ENCODE assay signal across 10 mouse cellular contexts in the genomic region with DNA sequence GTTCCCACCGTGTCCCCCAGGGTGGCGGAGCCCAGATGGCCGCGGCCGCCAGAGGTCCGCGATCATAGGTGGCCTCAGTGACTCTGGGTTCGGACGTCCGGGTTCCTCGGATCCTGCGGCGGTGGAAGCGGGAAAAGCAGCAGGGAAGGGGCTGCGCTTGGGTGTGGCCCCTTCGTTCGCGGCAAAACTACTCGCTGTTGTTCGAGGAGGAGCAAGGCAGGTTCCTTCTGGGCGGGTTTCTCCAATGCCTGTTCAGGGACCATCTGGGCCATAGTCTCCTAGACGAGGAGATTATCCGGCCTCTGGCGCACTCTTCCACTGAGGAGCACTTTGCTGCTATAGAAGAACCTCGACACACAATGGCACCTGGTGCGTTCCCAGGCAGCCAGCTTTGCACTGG. TPM values are rescaled to one million over a fixed set of nuclear protein-coding genes. Genes with fewer than 3 reads are reported as not detected.
DNase-seq lines count a peak whose midpoint lies in the region; ATAC-seq lines count a peak whose summit lies in the region.
"Had no signal": no experiment of that assay in that cellular context is flagged by ENCODE, and none has a peak within 500 bp of the region (broad histone marks: within the 10 kb centered on the region; RNA-seq: fewer than 3 reads in every experiment).

No protein-coding gene starts in this region.

- ATAC-seq in lung, embryonic 15.5 days (ENCODE audit: borderline replicate concordance, extremely low read depth, low FRiP score, low TSS enrichment), result no peak
- no peak for ATAC-seq in embryonic facial prominence, embryonic 12.5 days (ENCODE audit: insufficient number of reproducible peaks, insufficient read depth, low FRiP score, low TSS enrichment)
- ATAC-seq in intestine, embryonic 15.5 days, result no peak
- ATAC-seq in stomach, embryonic 14.5 days (ENCODE audit: insufficient number of reproducible peaks, insufficient read depth, low FRiP score, low read depth), result no peak

- peak overlapping the region; percentile 17 for H3K4me3 ChIP-seq in lung, embryonic 15.5 days
- peak overlapping the region; percentile 19; the same call in 1 of the 2 replicates for H3K4me3 ChIP-seq in embryonic facial prominence, embryonic 12.5 days
- H3K4me3 ChIP-seq in intestine, embryonic 15.5 days (replicated peaks), result peak overlapping the region; percentile 29
- H3K4me3 ChIP-seq in stomach, embryonic 14.5 days (ENCODE audit: low read depth, low read length), result peak overlapping the region; percentile 2; the same call in 1 of the 2 replicates

- peaks cover 93% of the 10 kb centered on the region for H3K27me3 ChIP-seq in lung, embryonic 15.5 days
- H3K27me3 ChIP-seq in embryonic facial prominence, embryonic 12.5 days, result peaks cover 83% of the 10 kb centered on the region
- H3K27me3 ChIP-seq in intestine, embryonic 15.5 days (replicated peaks), result peaks cover 80% of the 10 kb centered on the region
- H3K27me3 ChIP-seq in stomach, embryonic 14.5 days (ENCODE audit: control insufficient read depth, insufficient read depth, low read length), result peaks cover 74% of the 10 kb centered on the region

- H3K4me2 ChIP-seq in lung, embryonic 15.5 days, result peak overlapping the region; percentile 34
- H3K4me2 ChIP-seq in embryonic facial prominence, embryonic 12.5 days (replicated peaks), result peak overlapping the region; percentile 36
- H3K4me2 ChIP-seq in intestine, embryonic 15.5 days (replicated peaks), result peak overlapping the region; percentile 52
- H3K4me2 ChIP-seq in stomach, embryonic 14.5 days (replicated peaks; ENCODE audit: low read depth, low read length), result peak overlapping the region; percentile 25

- H3K4me1 ChIP-seq in lung, embryonic 15.5 days, result peaks cover 15% of the 10 kb centered on the region
- 0 out of 2 replicates have a peak, but pooled peaks cover 12% of the 10 kb centered on the region for H3K4me1 ChIP-seq in embryonic facial prominence, embryonic 12.5 days
- H3K4me1 ChIP-seq in intestine, embryonic 15.5 days (replicated peaks), result peaks cover 5% of the 10 kb centered on the region
- H3K4me1 ChIP-seq in stomach, embryonic 14.5 days (ENCODE audit: control insufficient read depth, insufficient read depth, low read length), result no peaks in the 10 kb centered on the region

- 1% methylated on average over 26 of the region's 26 CpGs for WGBS in lung, embryonic 15.5 days
- under 1% methylated on average over 26 of the region's 26 CpGs for WGBS in embryonic facial prominence, embryonic 12.5 days
- 1% methylated on average over 26 of the region's 26 CpGs for WGBS in intestine, embryonic 15.5 days
- WGBS in stomach, embryonic 14.5 days, result under 1% methylated on average over 26 of the region's 26 CpGs

- DNase-seq in lung, postnatal 14 days, result no peak
- DNase-seq in right cerebral cortex, postnatal 14 days, result no peak
- no peak for DNase-seq in thymus, postnatal 14 days
- DNase-seq: cerebellum, adult 18-20 months had no signal

- no peaks in the 10 kb centered on the region for H3K9me3 ChIP-seq in lung, embryonic 15.5 days
- no peaks in the 10 kb centered on the region for H3K9me3 ChIP-seq in embryonic facial prominence, embryonic 12.5 days
- no peaks in the 10 kb centered on the region for H3K9me3 ChIP-seq in intestine, embryonic 15.5 days
- no peaks in the 10 kb centered on the region for H3K9me3 ChIP-seq in stomach, embryonic 14.5 days (ENCODE audit: control insufficient read depth, low read depth, low read length)

- H3K27ac ChIP-seq in lung, embryonic 15.5 days, result no peak overlapping the region
- no peak overlapping the region for H3K27ac ChIP-seq in embryonic facial prominence, embryonic 12.5 days
- no peak overlapping the region for H3K27ac ChIP-seq in intestine, embryonic 15.5 days
- H3K27ac ChIP-seq in stomach, embryonic 14.5 days (ENCODE audit: low read length), result no peak overlapping the region

- no peaks in the 10 kb centered on the region for H3K36me3 ChIP-seq in lung, embryonic 15.5 days
- no peaks in the 10 kb centered on the region for H3K36me3 ChIP-seq in embryonic facial prominence, embryonic 12.5 days
- H3K36me3 ChIP-seq in intestine, embryonic 15.5 days, result no peaks in the 10 kb centered on the region
- no peaks in the 10 kb centered on the region for H3K36me3 ChIP-seq in stomach, embryonic 14.5 days (ENCODE audit: control insufficient read depth, insufficient read depth, low read length)

- H3K9ac ChIP-seq in lung, embryonic 15.5 days, result no peak overlapping the region
- H3K9ac ChIP-seq in embryonic facial prominence, embryonic 12.5 days, result no peak overlapping the region
- 0 out of 2 replicates have a peak overlapping the region, but pooled peaks have one; percentile 8 for H3K9ac ChIP-seq in intestine, embryonic 15.5 days
- no peak overlapping the region for H3K9ac ChIP-seq in stomach, embryonic 14.5 days (replicated peaks; ENCODE audit: low read depth, low read length)

RNA-seq across cellular contexts. Expression of a gene that starts 47.7 kb away (rescaled TPM):
- polyA plus RNA-seq in lung, embryonic 15.5 days (2015; fragmentation: Nextera tagmentation; extraction: Ambion mirVana), result 0.14 TPM in 1 of 2 replicates, not detected in the other
- polyA plus RNA-seq in embryonic facial prominence, embryonic 12.5 days (2016; fragmentation: Nextera tagmentation; extraction: Ambion mirVana), result 0.26 TPM in 1 of 2 replicates, not detected in the other
- polyA plus RNA-seq in intestine, embryonic 15.5 days (2015; fragmentation: Nextera tagmentation; extraction: Ambion mirVana), result 0.14 and 0.20 TPM in 2 replicates
- not detected in 2 replicates for polyA plus RNA-seq in stomach, embryonic 14.5 days (2014; fragmentation: Nextera tagmentation; extraction: Ambion mirVana)
- polyA plus RNA-seq: large intestine, adult 2 months; spleen, adult 2 months had no signal
